In the genomic region with DNA sequence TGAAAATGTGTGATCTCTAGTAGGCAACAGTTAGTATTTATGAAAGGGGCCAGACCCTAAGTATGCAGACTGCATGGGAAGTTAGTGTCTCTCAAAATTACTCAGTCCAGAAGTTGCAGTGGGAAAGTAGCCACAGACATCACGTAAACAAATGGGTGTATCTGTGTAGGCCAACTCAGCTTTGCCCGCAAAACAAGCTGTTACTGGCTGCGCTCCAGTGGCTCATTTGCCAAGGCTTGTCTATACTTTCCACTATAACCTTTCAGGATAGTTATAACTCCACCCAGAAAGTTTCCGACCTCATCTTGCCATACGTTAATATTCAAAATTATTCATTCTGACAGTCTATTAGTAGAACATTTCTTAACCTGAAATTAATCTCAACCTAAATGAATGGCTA, we compare ENCODE assay signal across 28 mouse cellular contexts.
DNase-seq lines count a peak whose midpoint lies in the region; ATAC-seq and TF ChIP-seq lines count a peak whose summit lies in the region.
"Had no signal": no experiment of that assay in that cellular context is flagged by ENCODE, and none has a peak within 500 bp of the region (broad histone marks: within the 10 kb centered on the region; RNA-seq: fewer than 3 reads in every experiment).

No protein-coding gene starts in this region.

- no peak for ATAC-seq in lung, postnatal 0 days
- ATAC-seq: forebrain, embryonic 13.5 days; intestine, embryonic 16.5 days; midbrain, embryonic 15.5 days; Patski had no signal

- H3K36me3 ChIP-seq in lung, postnatal 0 days (ENCODE audit: insufficient read depth, low read length): no peaks in the 10 kb centered on the region
- H3K36me3 ChIP-seq: G1E; hindbrain, embryonic 13.5 days; limb, embryonic 13.5 days; midbrain, embryonic 10.5 days; midbrain, embryonic 15.5 days; neural tube, embryonic 15.5 days had no signal

- TF ChIP-seq CTCF in lung, postnatal 0 days (IDR thresholded peaks at IDR 0.05): no peak

- no peak overlapping the region for H3K4me2 ChIP-seq in lung, postnatal 0 days (replicated peaks; ENCODE audit: low read depth, low read length)
- H3K4me2 ChIP-seq: forebrain, embryonic 13.5 days; heart, embryonic 11.5 days; hindbrain, embryonic 13.5 days; limb, embryonic 13.5 days; liver, embryonic 11.5 days; midbrain, embryonic 15.5 days; neural tube, embryonic 15.5 days had no signal

- TF ChIP-seq EP300 in lung, postnatal 0 days (IDR thresholded peaks at IDR 0.05): no peak

- no peak overlapping the region for H3K4me3 ChIP-seq in lung, postnatal 0 days (ENCODE audit: low read depth, low read length)
- H3K4me3 ChIP-seq: forebrain, embryonic 13.5 days; hindbrain, embryonic 13.5 days; limb, embryonic 13.5 days; midbrain, embryonic 10.5 days; midbrain, embryonic 15.5 days; neural tube, embryonic 15.5 days had no signal

- no peaks in the 10 kb centered on the region for H3K9me3 ChIP-seq in lung, postnatal 0 days (ENCODE audit: low read length)
- H3K9me3 ChIP-seq: forebrain, embryonic 13.5 days; G1E; hindbrain, embryonic 13.5 days; limb, embryonic 13.5 days; midbrain, embryonic 10.5 days; midbrain, embryonic 15.5 days; neural tube, embryonic 15.5 days had no signal

- no peaks in the 10 kb centered on the region for H3K27me3 ChIP-seq in lung, postnatal 0 days (replicated peaks; ENCODE audit: insufficient read depth, low read length)
- H3K27me3 ChIP-seq: forebrain, embryonic 13.5 days; hindbrain, embryonic 13.5 days; limb, embryonic 13.5 days; midbrain, embryonic 15.5 days; neural tube, embryonic 15.5 days; Patski had no signal

- 58% methylated on average over 5 of the region's 5 CpGs for whole genome bisulfite sequencing in lung, postnatal 0 days

- no peaks in the 10 kb centered on the region for H3K4me1 ChIP-seq in lung, postnatal 0 days (ENCODE audit: insufficient read depth, low read depth, low read length)
- H3K4me1 ChIP-seq: forebrain, embryonic 13.5 days; hindbrain, embryonic 13.5 days; limb, embryonic 13.5 days; midbrain, embryonic 10.5 days; midbrain, embryonic 15.5 days; neural tube, embryonic 15.5 days had no signal

- H3K9ac ChIP-seq in lung, postnatal 0 days (replicated peaks; ENCODE audit: low read depth): no peak overlapping the region
- H3K9ac ChIP-seq: forebrain, embryonic 13.5 days; hindbrain, embryonic 13.5 days; limb, embryonic 13.5 days; midbrain, embryonic 15.5 days; neural tube, embryonic 15.5 days had no signal

- no peak overlapping the region for H3K27ac ChIP-seq in lung, postnatal 0 days (ENCODE audit: low read length)
- H3K27ac ChIP-seq: forebrain, embryonic 13.5 days; hindbrain, embryonic 13.5 days; limb, embryonic 13.5 days; midbrain, embryonic 10.5 days; midbrain, embryonic 15.5 days; neural tube, embryonic 15.5 days had no signal

- DNase-seq in cerebellum, postnatal 10 days: peak; percentile 39 to 62
- no peak for DNase-seq in cerebellum, adult 9-11 months
- peak; percentile 23 to 56 for DNase-seq in lung, adult 18-20 months
- DNase-seq in lung, postnatal 0 days (ENCODE audit: low spot score): no peak
- peak; percentile 18 for DNase-seq in adipocyte (ENCODE audit: low spot score)
- peak; percentile 53 to 65 for DNase-seq in lung, postnatal 4 days
- DNase-seq in layer of hippocampus, adult 18-20 months (ENCODE audit: low spot score in 2 of 2): no peak
- DNase-seq: adrenal gland, postnatal 25 days; gastrocnemius, postnatal 14 days; heart, adult 11 months; heart, postnatal 4 days; kidney, adult 8-10 months; kidney, postnatal 10 days; layer of hippocampus, adult 9-11 months; retina, postnatal 1 day; right cerebral cortex, postnatal 14 days; thymus, postnatal 4 days had no signal

Comparison
In these comparisons a context has a peak if more than half of its experiments do, and no peak if none do; other contexts are left out.
1. DNase-seq: peak in cerebellum, postnatal 10 days (2 of 2), lung, adult 18-20 months (2 of 2), adipocyte (single experiment) and lung, postnatal 4 days (2 of 2); none in cerebellum, adult 9-11 months (single experiment), lung, postnatal 0 days (single experiment) and layer of hippocampus, adult 18-20 months (0 of 2).